Mouse (Mus musculus) liver, embryonic 16.5 days (tissue): Measurements from ENCODE around the gene Mcoln2. TPM values are rescaled to one million over a fixed set of nuclear protein-coding genes. Genes with fewer than 3 reads are reported as not detected.

Source experiments
- ATAC-seq: fragments of 200-750 bp; cut with Nextera tagmentation; 2 replicates; pipeline ENCODE4 v1.8.0; 2017; ENCODE audit warnings: low read depth, mild to moderate bottlenecking, moderate number of reproducible peaks, moderate library complexity
- H3K27ac ChIP-seq: fragments of 300-500 bp; sonication (generic); 2 replicates; pipeline ENCODE4 v1.5.1; 2014; ENCODE audit warnings: mild to moderate bottlenecking, low read length
- H3K27me3 ChIP-seq: fragments of 300-500 bp; sonication (generic); 2 replicates; pipeline ENCODE4 v1.6.1; 2014; ENCODE audit warnings: low read depth, low read length, mixed read lengths; ENCODE audit not compliant: control insufficient read depth, insufficient read depth
- H3K36me3 ChIP-seq: fragments of 300-500 bp; sonication (generic); 2 replicates; pipeline ENCODE4 v1.6.1; 2014; ENCODE audit warnings: mild to moderate bottlenecking; ENCODE audit not compliant: control insufficient read depth, insufficient read depth
- H3K4me1 ChIP-seq: fragments of 300-500 bp; sonication (generic); 2 replicates; pipeline ENCODE4 v1.6.1; 2014; ENCODE audit warnings: low read depth, low read length, mixed read lengths; ENCODE audit not compliant: control insufficient read depth
- H3K4me2 ChIP-seq: fragments of 300-500 bp; sonication (generic); 2 replicates; pipeline ENCODE4 v1.6.1; 2014; ENCODE audit warnings: low read depth, low read length, mixed read lengths
- H3K4me3 ChIP-seq: fragments of 300-500 bp; sonication (generic); 2 replicates; pipeline ENCODE4 v1.5.1; 2014; ENCODE audit warnings: low read depth, mild to moderate bottlenecking, low read length
- H3K9ac ChIP-seq: fragments of 300-500 bp; sonication (generic); 2 replicates; pipeline ENCODE4 v1.6.1; 2014; ENCODE audit warnings: low read depth, low read length
- H3K9me3 ChIP-seq: fragments of 300-500 bp; sonication (generic); replicated peaks from 2 replicates; pipeline ENCODE4 v1.6.1; 2016; ENCODE audit warnings: low read length; ENCODE audit not compliant: control insufficient read depth
- WGBS: fragments of 180-500 bp; shearing (Covaris S2); extraction: QIAGEN DNeasy Blood & Tissue Kit; methylation state at CpG from one replicate; pipeline ENCODE4 v1.1.7; 2014; ENCODE audit not compliant: insufficient replicate concordance; 5-methylcytosine and 5-hydroxymethylcytosine counted together
- polyA plus RNA-seq: library from polyadenylated mRNA; unstranded; fragments of >200 nt; fragmentation: Nextera tagmentation; extraction: Ambion mirVana; gene quantifications from 2 replicates; pipeline ENCODE4 v1.2.1, GENCODE M21; 2015

The Mcoln2 gene
- polyA plus RNA-seq, 1 experiment from 2014 or later: 9.5 TPM

DNA sequence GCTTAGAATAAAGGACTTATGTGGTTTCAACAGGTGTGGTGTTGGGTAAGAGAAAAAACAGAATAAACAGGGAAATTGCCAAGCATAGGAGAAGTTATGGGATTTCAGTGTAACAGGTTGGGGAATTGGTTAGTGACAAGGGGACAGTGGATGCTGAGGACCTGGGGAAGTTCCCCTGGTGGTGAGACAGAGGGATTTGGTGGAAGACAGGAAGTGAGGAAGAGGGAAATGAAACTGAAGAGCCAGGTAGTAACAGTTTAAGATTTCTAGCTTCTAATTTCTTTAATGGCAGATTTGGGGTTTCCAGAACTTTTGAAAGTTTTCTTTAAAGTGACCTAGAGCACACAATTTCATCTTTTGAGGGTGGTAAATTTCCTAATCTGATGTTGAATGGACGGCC lies 95.0 kb downstream of the Mcoln2 start:
- no peak overlapping the region for H3K4me3 ChIP-seq
- no peak overlapping the region for H3K9ac ChIP-seq
- no peaks in the 10 kb centered on the region for H3K4me1 ChIP-seq
- H3K27ac ChIP-seq: no peak overlapping the region
- H3K9me3 ChIP-seq: no peaks in the 10 kb centered on the region
- H3K36me3 ChIP-seq: no peaks in the 10 kb centered on the region
- 47% methylated on average over 1 of the region's 1 CpGs for WGBS
- no peaks in the 10 kb centered on the region for H3K27me3 ChIP-seq
- no peak for ATAC-seq
- H3K4me2 ChIP-seq: no peak overlapping the region

Other genes with a start within 250 kb of the Mcoln2 start
- 20.3 and 21.5 TPM in 2 replicates for gene Bcl10, start 227.0 kb upstream of the Mcoln2 start, polyA plus RNA-seq
- 10.4 and 11.1 TPM in 2 replicates for gene 2410004B18Rik, start 211.8 kb upstream of the Mcoln2 start, polyA plus RNA-seq
- gene Syde2, start 162.0 kb upstream of the Mcoln2 start, polyA plus RNA-seq: 0.44 and 0.68 TPM in 2 replicates
- gene Wdr63, start 41.7 kb upstream of the Mcoln2 start, polyA plus RNA-seq: 0.30 TPM in 1 of 2 replicates, not detected in the other
- gene Mcoln3, start 32.4 kb upstream of the Mcoln2 start, polyA plus RNA-seq: 0.25 and 0.70 TPM in 2 replicates
- gene Lpar3, start 71.1 kb downstream of the Mcoln2 start, polyA plus RNA-seq: 0.06 TPM in 1 of 2 replicates, not detected in the other